Comparison of ENCODE assay signal across 17 mouse cellular contexts in genomic region chr5:122108104-122108503, GRCm38 (mm10). TPM values are rescaled to one million over a fixed set of nuclear protein-coding genes. Genes with fewer than 3 reads are reported as not detected.
"Had no signal": no experiment of that assay in that cellular context is flagged by ENCODE, and none has a peak within 500 bp of the region (broad histone marks: within the 10 kb centered on the region; RNA-seq: fewer than 3 reads in every experiment).

No protein-coding gene starts in this region.

- H3K9ac ChIP-seq: limb, embryonic 13.5 days; liver, embryonic 14.5 days; neural tube, embryonic 15.5 days had no signal

- H3K9me3 ChIP-seq: limb, embryonic 13.5 days; midbrain, embryonic 10.5 days; neural tube, embryonic 15.5 days had no signal

- H3K27me3 ChIP-seq: limb, embryonic 13.5 days; neural tube, embryonic 15.5 days had no signal

- H3K36me3 ChIP-seq: limb, embryonic 13.5 days; midbrain, embryonic 10.5 days; neural tube, embryonic 15.5 days had no signal

- H3K4me3 ChIP-seq: limb, embryonic 13.5 days; midbrain, embryonic 10.5 days; myocyte; neural tube, embryonic 15.5 days had no signal

- DNase-seq: kidney, postnatal 4 days; left cerebral cortex, postnatal 4 days; lung, adult 18-20 months; lung, postnatal 36 days; midbrain, embryonic 14.5 days; right cerebral cortex, adult 18-20 months; right cerebral cortex, postnatal 25 days; thymus, postnatal 36 days had no signal

- H3K4me2 ChIP-seq: limb, embryonic 13.5 days; neural tube, embryonic 15.5 days had no signal

- H3K27ac ChIP-seq: limb, embryonic 13.5 days; liver, embryonic 14.5 days; neural tube, embryonic 15.5 days had no signal

RNA-seq across cellular contexts. Expression of gene Myl2, which starts 7.4 kb away (rescaled TPM):
- total RNA-seq: left cerebral cortex, postnatal 4 days had no signal
- polyA plus RNA-seq: liver, adult 2 months; small intestine, adult 2 months had no signal

RNA-seq across cellular contexts. Expression of gene Ccdc63, which starts 32.5 kb away (rescaled TPM):
- total RNA-seq: liver, adult 2 months had no signal
- polyA plus RNA-seq: limb, embryonic 13.5 days; liver, adult 2 months; midbrain, embryonic 10.5 days; midbrain, embryonic 14.5 days; myocyte; neural tube, embryonic 11.5 days; stomach, embryonic 16.5 days had no signal
